Mouse (Mus musculus) limb, embryonic 12.5 days (tissue): ENCODE measurements around the gene Ppp2r3d. TPM values are rescaled to one million over a fixed set of nuclear protein-coding genes. Genes with fewer than 3 reads are reported as not detected.

ENCODE experiments used
- ATAC-seq: fragments of 200-750 bp; cut with Nextera tagmentation; 2 replicates; pipeline ENCODE4 v1.8.0; 2017; ENCODE audit warnings: low read depth, moderate TSS enrichment; ENCODE audit not compliant: insufficient number of reproducible peaks, insufficient read depth, low FRiP score, low TSS enrichment
- H3K27ac ChIP-seq: fragments of 300-500 bp; sonication (generic); 2 replicates; pipeline ENCODE4 v1.5.1; 2016; ENCODE audit warnings: mild to moderate bottlenecking, moderate library complexity
- H3K27me3 ChIP-seq: fragments of 300-500 bp; sonication (generic); 2 replicates; pipeline ENCODE4 v1.6.1; 2016; ENCODE audit warnings: mild to moderate bottlenecking, moderate library complexity
- H3K36me3 ChIP-seq: fragments of 300-500 bp; sonication (generic); 2 replicates; pipeline ENCODE4 v1.6.1; 2016; ENCODE audit warnings: mild to moderate bottlenecking, moderate library complexity
- H3K4me1 ChIP-seq: fragments of 300-500 bp; sonication (generic); replicated peaks from 2 replicates; pipeline ENCODE4 v1.6.1; 2016
- H3K4me2 ChIP-seq: fragments of 300-500 bp; sonication (generic); 2 replicates; pipeline ENCODE4 v1.6.1; 2016; ENCODE audit warnings: mild to moderate bottlenecking, moderate library complexity
- H3K4me3 ChIP-seq: fragments of 300-500 bp; sonication (generic); replicated peaks from 2 replicates; pipeline ENCODE4 v1.5.1; 2016; ENCODE audit warnings: mild to moderate bottlenecking
- H3K9ac ChIP-seq: fragments of 300-500 bp; sonication (generic); replicated peaks from 2 replicates; pipeline ENCODE4 v1.6.1; 2016; ENCODE audit warnings: mild to moderate bottlenecking, moderate library complexity
- H3K9me3 ChIP-seq: fragments of 300-500 bp; sonication (generic); 2 replicates; pipeline ENCODE4 v1.6.1; 2016; ENCODE audit warnings: mild to moderate bottlenecking, moderate library complexity
- WGBS: fragments of 180-500 bp; shearing (Covaris S2); methylation state at CpG from one replicate; pipeline ENCODE4 v1.1.7; 2016; 5-methylcytosine and 5-hydroxymethylcytosine counted together
- polyA plus RNA-seq: library from polyadenylated mRNA; unstranded; fragments of >200 nt; fragmentation: Nextera tagmentation; extraction: Ambion mirVana; gene quantifications from 2 replicates; pipeline ENCODE4 v1.2.1, GENCODE M21; 2016

The Ppp2r3d gene
- polyA plus RNA-seq, 1 experiment from 2014 or later, result 121 TPM

GRCm38 (mm10) chr9:124439403-124439847, 37.3 kb downstream of the Ppp2r3d start:
- Histone ChIP-seq H3K9ac (no peak overlapping the region), H3K4me3 (no peak overlapping the region), H3K36me3 (peaks cover 38% of the 10 kb centered on the region), H3K27ac (no peak overlapping the region), H3K27me3 (no peaks in the 10 kb centered on the region), H3K9me3 (peaks cover 35% of the 10 kb centered on the region), H3K4me1 (no peaks in the 10 kb centered on the region), H3K4me2 (no peak overlapping the region)
- 92% methylated on average over 13 of the region's 13 CpGs for WGBS
- ATAC-seq, result peak; percentile 73

- Histone ChIP-seq H3K4me3 (no peak overlapping the region), H3K4me1 (no peaks in the 10 kb centered on the region), H3K27me3 (no peaks in the 10 kb centered on the region)
Observed at GRCm38 (mm10) chr9:124438686-124439346, 37.9 kb downstream of the Ppp2r3d start.

GRCm38 (mm10) chr9:124425411-124425885, 51.2 kb downstream of the Ppp2r3d start:
- whole genome bisulfite sequencing, result under 1% methylated on average over 47 of the region's 47 CpGs

More at GRCm38 (mm10) chr9:124438686-124439346, 37.9 kb downstream of the Ppp2r3d start:
- H3K4me2 ChIP-seq, result no peak overlapping the region
- peaks cover 38% of the 10 kb centered on the region for H3K36me3 ChIP-seq
- H3K27ac ChIP-seq, result no peak overlapping the region
- peak; percentile 11; the same call in 1 of the 2 replicates for ATAC-seq
- H3K9ac ChIP-seq, result no peak overlapping the region
- H3K9me3 ChIP-seq, result peaks cover 35% of the 10 kb centered on the region
- WGBS, result 94% methylated on average over 18 of the region's 22 CpGs

GRCm38 (mm10) chr9:124424542-124425410, 51.9 kb downstream of the Ppp2r3d start:
- H3K9ac ChIP-seq, result peak overlapping the region; percentile 67
- H3K4me1 ChIP-seq, result no peaks in the 10 kb centered on the region
- peak overlapping the region; percentile 97 for H3K27ac ChIP-seq
- H3K4me3 ChIP-seq, result peak overlapping the region; percentile 69
- under 1% methylated on average over 48 of the region's 48 CpGs for whole genome bisulfite sequencing
- H3K36me3 ChIP-seq, result no peaks in the 10 kb centered on the region
- H3K9me3 ChIP-seq, result no peaks in the 10 kb centered on the region
- peak overlapping the region; percentile 65 for H3K4me2 ChIP-seq
- H3K27me3 ChIP-seq, result no peaks in the 10 kb centered on the region
- peak; percentile 70 for ATAC-seq

More at GRCm38 (mm10) chr9:124425411-124425885, 51.2 kb downstream of the Ppp2r3d start:
- Histone ChIP-seq H3K4me3 (peak overlapping the region; percentile 69), H3K27me3 (no peaks in the 10 kb centered on the region), H3K4me2 (peak overlapping the region; percentile 65), H3K9ac (peak overlapping the region; percentile 58), H3K4me1 (no peaks in the 10 kb centered on the region), H3K27ac (peak overlapping the region; percentile 97), H3K9me3 (no peaks in the 10 kb centered on the region), H3K36me3 (no peaks in the 10 kb centered on the region)
- ATAC-seq, result peak; percentile 40

GRCm38 (mm10) chr9:124424292-124424541, 52.5 kb downstream of the Ppp2r3d start:
- Histone ChIP-seq H3K27me3 (no peaks in the 10 kb centered on the region), H3K9me3 (no peaks in the 10 kb centered on the region), H3K4me3 (peak overlapping the region; percentile 69), H3K4me1 (no peaks in the 10 kb centered on the region), H3K4me2 (peak overlapping the region; percentile 65), H3K27ac (peak overlapping the region; percentile 97), H3K9ac (peak overlapping the region; percentile 67), H3K36me3 (no peaks in the 10 kb centered on the region)
- peak; percentile 18; the same call in 1 of the 2 replicates for ATAC-seq
- WGBS, result under 1% methylated on average over 27 of the region's 27 CpGs

- Histone ChIP-seq H3K27ac (peak overlapping the region; percentile 97), H3K4me2 (peak overlapping the region; percentile 65), H3K9ac (peak overlapping the region; percentile 67), H3K4me3 (peak overlapping the region; percentile 69), H3K36me3 (no peaks in the 10 kb centered on the region), H3K9me3 (no peaks in the 10 kb centered on the region), H3K27me3 (no peaks in the 10 kb centered on the region), H3K4me1 (no peaks in the 10 kb centered on the region)
- ATAC-seq, result peak; percentile 75
- under 1% methylated on average over 74 of the region's 74 CpGs for WGBS
Observed at GRCm38 (mm10) chr9:124423552-124424291, 53.0 kb downstream of the Ppp2r3d start.

- H3K9me3 ChIP-seq, result no peaks in the 10 kb centered on the region
- H3K36me3 ChIP-seq, result no peaks in the 10 kb centered on the region
- under 1% methylated on average over 59 of the region's 59 CpGs for WGBS
- peak; percentile 77 for ATAC-seq
- no peaks in the 10 kb centered on the region for H3K4me1 ChIP-seq
- H3K9ac ChIP-seq, result peak overlapping the region; percentile 57
- peak overlapping the region; percentile 69 for H3K4me3 ChIP-seq
- peak overlapping the region; percentile 65 for H3K4me2 ChIP-seq
- H3K27me3 ChIP-seq, result no peaks in the 10 kb centered on the region
- H3K27ac ChIP-seq, result peak overlapping the region; percentile 97
Observed at GRCm38 (mm10) chr9:124422900-124423551, 53.7 kb downstream of the Ppp2r3d start.

GRCm38 (mm10) chr9:124422427-124422826, 54.3 kb downstream of the Ppp2r3d start:
- Histone ChIP-seq H3K4me2 (peak overlapping the region; percentile 65), H3K9ac (no peak overlapping the region), H3K9me3 (no peaks in the 10 kb centered on the region), H3K36me3 (no peaks in the 10 kb centered on the region), H3K27me3 (no peaks in the 10 kb centered on the region), H3K27ac (peak overlapping the region; percentile 97), H3K4me3 (peak overlapping the region; percentile 69), H3K4me1 (no peaks in the 10 kb centered on the region)
- WGBS, result 5% methylated on average over 23 of the region's 25 CpGs
- ATAC-seq, result no peak

GRCm38 (mm10) chr9:124412921-124413320, 63.8 kb downstream of the Ppp2r3d start:
- Histone ChIP-seq H3K4me2 (no peak overlapping the region), H3K27ac (no peak overlapping the region), H3K4me1 (no peaks in the 10 kb centered on the region), H3K36me3 (no peaks in the 10 kb centered on the region), H3K4me3 (no peak overlapping the region), H3K9me3 (no peaks in the 10 kb centered on the region), H3K27me3 (no peaks in the 10 kb centered on the region), H3K9ac (no peak overlapping the region)
- ATAC-seq, result no peak

GRCm38 (mm10) chr9:124411553-124411952, 65.1 kb downstream of the Ppp2r3d start:
- Histone ChIP-seq H3K27me3 (no peaks in the 10 kb centered on the region), H3K4me3 (no peak overlapping the region), H3K9ac (no peak overlapping the region), H3K36me3 (no peaks in the 10 kb centered on the region), H3K27ac (no peak overlapping the region), H3K9me3 (no peaks in the 10 kb centered on the region), H3K4me1 (no peaks in the 10 kb centered on the region), H3K4me2 (no peak overlapping the region)
- ATAC-seq, result no peak
- 33% methylated on average over 1 of the region's 1 CpGs for WGBS
